Mouse (Mus musculus) small intestine, adult 2 months (tissue): ENCODE measurements around the gene Arid5a. TPM values are rescaled to one million over a fixed set of nuclear protein-coding genes. Genes with fewer than 3 reads are reported as not detected.

ENCODE experiments used
- H3K27ac ChIP-seq: fragments of 200-500 bp; 2 replicates; pipeline ENCODE4 v1.5.1; 2012; ENCODE audit warnings: low read depth, low read length, control low read depth, inconsistent platforms; ENCODE audit not compliant: insufficient read depth
- H3K27me3 ChIP-seq: fragments of 200-500 bp; 2 replicates; pipeline ENCODE4 v1.6.1; 2012; ENCODE audit warnings: mild to moderate bottlenecking, moderate library complexity, low read length, inconsistent platforms; ENCODE audit not compliant: control insufficient read depth, insufficient read depth
- H3K36me3 ChIP-seq: fragments of 200-500 bp; 2 replicates; pipeline ENCODE4 v1.6.1; 2012; ENCODE audit warnings: mild to moderate bottlenecking, low read length, control low read depth, inconsistent platforms; ENCODE audit not compliant: control insufficient read depth, insufficient read depth
- H3K4me1 ChIP-seq: fragments of 200-500 bp; 2 replicates; pipeline ENCODE4 v1.6.1; 2012; ENCODE audit warnings: low read length, inconsistent platforms, mixed read lengths; ENCODE audit not compliant: control insufficient read depth, insufficient read depth, insufficient read length
- H3K4me3 ChIP-seq: fragments of 200-500 bp; 2 replicates; pipeline ENCODE4 v1.5.1; 2012; ENCODE audit warnings: low read depth, mild to moderate bottlenecking, control low read depth, inconsistent platforms, low read length, moderate library complexity
- CTCF ChIP-seq: fragments of 200-500 bp; IDR thresholded peaks from 2 replicates; pipeline ENCODE4 v1.5.1; 2012; ENCODE audit warnings: low read depth, mild to moderate bottlenecking, control low read depth, inconsistent platforms, low read length, moderate library complexity, mixed read lengths; ENCODE audit not compliant: insufficient replicate concordance, insufficient read length; ENCODE audit errors: extremely low read depth
- POLR2A ChIP-seq: fragments of 200-500 bp; IDR thresholded peaks from 2 replicates; pipeline ENCODE4 v1.6.1; 2012; ENCODE audit warnings: low read depth, mild to moderate bottlenecking, control low read depth, inconsistent platforms, low read length, moderate library complexity
- WGBS: fragments of 180-500 bp; shearing (Covaris S2); methylation state at CpG from one replicate; pipeline ENCODE4 v1.1.7; 2018; 5-methylcytosine and 5-hydroxymethylcytosine counted together
- polyA plus RNA-seq: library from polyadenylated mRNA; depleted of rRNA; stranded (reverse); fragments of >200 nt; gene quantifications from 2 replicates; pipeline ENCODE4 v1.2.3, GENCODE M21; 2012

Gene Arid5a
- polyA plus RNA-seq, 1 experiment, result 11.1 TPM

DNA sequence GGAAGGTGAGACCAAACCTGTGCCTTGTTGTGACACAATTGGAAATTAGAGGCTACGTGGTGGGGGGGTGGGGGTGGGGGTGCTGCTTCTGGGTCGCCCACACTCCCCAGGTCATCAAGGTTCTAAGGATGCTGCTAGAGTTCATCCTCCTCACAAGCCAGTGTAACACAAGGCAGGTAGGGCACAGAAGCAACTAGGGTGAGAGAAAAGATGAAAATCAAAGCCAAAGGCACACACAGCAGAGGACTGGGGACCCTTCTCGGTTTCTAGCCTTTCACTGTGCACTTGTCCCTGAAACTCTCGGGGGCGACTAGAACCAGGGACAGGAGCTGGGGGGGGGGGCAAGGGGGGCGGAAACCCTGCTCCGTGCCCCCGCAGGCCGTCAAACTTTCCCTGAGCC, 4.6 kb upstream of the Arid5a start:
- 14% methylated on average over 9 of the region's 9 CpGs for WGBS
- no peaks in the 10 kb centered on the region; the same call in none of the 2 replicates for H3K4me1 ChIP-seq
- H3K36me3 ChIP-seq, result no peaks in the 10 kb centered on the region
- peak overlapping the region; percentile 33 for H3K4me3 ChIP-seq
- TF ChIP-seq CTCF, result no peak
- no peak for TF ChIP-seq POLR2A
- no peak overlapping the region for H3K27ac ChIP-seq
- peaks cover 5% of the 10 kb centered on the region for H3K27me3 ChIP-seq

DNA sequence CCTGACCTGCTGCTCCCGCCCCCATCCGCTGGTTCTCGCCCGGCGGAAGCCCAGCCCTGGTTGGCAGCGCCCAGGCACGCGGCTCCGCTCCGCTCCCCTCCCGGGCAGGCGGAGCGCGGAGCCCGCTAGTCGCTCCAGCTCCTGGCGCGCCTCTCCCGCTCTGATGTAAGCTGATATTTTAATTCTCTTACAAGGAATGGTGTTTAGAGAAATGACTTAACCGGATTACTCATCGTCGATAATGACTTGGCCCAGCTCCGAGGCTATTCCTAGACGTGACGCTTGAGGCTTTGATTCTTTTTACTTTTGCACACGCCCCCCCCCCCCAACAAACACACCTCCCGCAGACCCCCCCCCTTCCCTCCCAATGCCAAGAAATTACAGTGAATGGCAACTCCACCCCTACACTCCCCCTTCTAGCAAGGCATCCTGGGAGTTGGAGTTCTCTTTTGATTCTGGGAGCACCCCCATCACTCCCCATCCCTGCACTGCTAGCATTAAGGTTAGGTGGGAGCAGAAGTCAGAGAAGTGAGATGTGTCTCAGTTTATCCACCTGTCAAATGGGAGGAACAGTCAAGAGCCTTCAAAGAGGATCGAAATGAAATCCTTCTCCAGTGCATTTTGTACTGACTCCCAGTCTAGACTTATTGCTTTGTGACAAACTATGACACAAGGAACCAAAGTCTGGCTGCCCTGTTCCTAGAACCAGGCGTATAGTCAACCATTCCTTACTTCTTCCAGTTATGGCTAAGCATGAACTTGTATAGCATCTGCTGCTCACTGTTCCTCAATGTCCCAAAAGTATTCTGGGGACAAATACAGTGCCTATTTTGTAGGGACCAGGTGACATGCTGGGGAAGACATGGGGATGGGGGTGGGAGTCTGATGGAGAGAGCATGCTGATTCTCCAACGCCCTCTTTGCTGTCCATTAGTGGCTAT, 3.9 kb upstream of the Arid5a start:
- H3K27ac ChIP-seq, result no peak overlapping the region
- peaks cover 5% of the 10 kb centered on the region for H3K27me3 ChIP-seq
- no peaks in the 10 kb centered on the region for H3K36me3 ChIP-seq
- TF ChIP-seq POLR2A (no peak), CTCF (no peak)
- peak overlapping the region; percentile 33 for H3K4me3 ChIP-seq
- 9% methylated on average over 30 of the region's 30 CpGs for WGBS
- peaks cover 2% of the 10 kb centered on the region for H3K4me1 ChIP-seq

DNA sequence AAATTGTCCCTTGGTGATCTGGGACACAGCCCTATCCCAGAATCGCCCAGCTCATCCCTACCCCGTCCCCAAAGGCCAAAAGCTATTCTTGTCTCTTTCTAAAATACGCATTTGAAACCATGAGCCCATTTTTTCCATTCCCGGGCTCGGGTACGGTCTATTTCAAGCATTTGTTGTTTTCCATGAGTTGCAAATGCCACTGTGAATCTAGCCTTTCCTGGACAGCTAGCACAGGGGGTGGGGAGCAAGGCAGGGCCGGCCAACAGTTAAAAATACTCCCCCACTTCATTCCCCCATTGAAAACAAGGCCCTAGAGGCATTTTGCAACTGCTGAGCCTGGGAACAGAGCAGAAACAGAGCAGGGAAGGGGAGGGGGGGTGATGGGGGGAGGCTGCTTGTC, 2.8 kb upstream of the Arid5a start:
- WGBS, result 66% methylated on average over 7 of the region's 7 CpGs
- no peaks in the 10 kb centered on the region for H3K36me3 ChIP-seq
- peaks cover 5% of the 10 kb centered on the region for H3K27me3 ChIP-seq
- no peak overlapping the region; the same call in 1 of the 2 replicates for H3K27ac ChIP-seq
- H3K4me1 ChIP-seq, result peaks cover 10% of the 10 kb centered on the region
- H3K4me3 ChIP-seq, result no peak overlapping the region
- no peak for TF ChIP-seq CTCF
- no peak for TF ChIP-seq POLR2A

GRCm38 (mm10) chr1:36306120-36306519, 1.4 kb upstream of the Arid5a start:
- peaks cover 5% of the 10 kb centered on the region for H3K27me3 ChIP-seq
- H3K4me1 ChIP-seq, result peaks cover 12% of the 10 kb centered on the region
- H3K27ac ChIP-seq, result no peak overlapping the region
- H3K4me3 ChIP-seq, result no peak overlapping the region
- TF ChIP-seq POLR2A, result no peak
- no peak for TF ChIP-seq CTCF
- H3K36me3 ChIP-seq, result no peaks in the 10 kb centered on the region
- WGBS, result 70% methylated on average over 6 of the region's 6 CpGs

DNA sequence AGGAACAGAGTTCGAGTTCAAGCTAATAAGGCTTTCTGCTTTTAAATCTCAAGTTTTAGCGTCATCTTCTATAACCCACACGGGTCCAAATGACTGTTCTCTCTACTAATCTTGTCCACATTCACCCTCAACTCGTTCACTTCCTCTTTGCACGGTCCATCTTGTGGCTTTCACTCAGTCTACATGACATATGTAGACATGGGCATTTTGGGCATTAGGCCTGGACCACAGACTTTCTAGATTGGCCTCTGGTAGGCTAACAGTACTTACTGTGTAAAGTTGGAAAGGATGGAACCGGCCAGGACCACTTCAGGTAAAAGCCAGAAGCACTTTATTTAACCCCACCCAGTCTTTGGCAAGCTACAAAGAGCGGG, 425 bp upstream of the Arid5a start:
- Histone ChIP-seq H3K36me3 (no peaks in the 10 kb centered on the region), H3K27me3 (peaks cover 5% of the 10 kb centered on the region), H3K4me3 (no peak overlapping the region), H3K27ac (no peak overlapping the region), H3K4me1 (peaks cover 13% of the 10 kb centered on the region)
- no peak for TF ChIP-seq POLR2A
- no peak for TF ChIP-seq CTCF
- WGBS, result 60% methylated on average over 7 of the region's 7 CpGs

GRCm38 (mm10) chr1:36308451-36308901, 943 bp downstream of the Arid5a start:
- TF ChIP-seq POLR2A, result no peak
- Histone ChIP-seq H3K27me3 (no peaks in the 10 kb centered on the region), H3K27ac (peak overlapping the region; percentile 57; the same call in 1 of the 2 replicates), H3K4me1 (peaks cover 13% of the 10 kb centered on the region), H3K4me3 (peak overlapping the region; percentile 68), H3K36me3 (no peaks in the 10 kb centered on the region)
- 8% methylated on average over 12 of the region's 12 CpGs for WGBS

- Histone ChIP-seq H3K4me3 (peak overlapping the region; percentile 41), H3K36me3 (no peaks in the 10 kb centered on the region), H3K27ac (no peak overlapping the region), H3K27me3 (no peaks in the 10 kb centered on the region), H3K4me1 (peaks cover 13% of the 10 kb centered on the region)
- TF ChIP-seq CTCF, result no peak
- TF ChIP-seq POLR2A, result no peak
- 63% methylated on average over 9 of the region's 9 CpGs for WGBS
Measured at GRCm38 (mm10) chr1:36308966-36309475, 1.5 kb downstream of the Arid5a start.

DNA sequence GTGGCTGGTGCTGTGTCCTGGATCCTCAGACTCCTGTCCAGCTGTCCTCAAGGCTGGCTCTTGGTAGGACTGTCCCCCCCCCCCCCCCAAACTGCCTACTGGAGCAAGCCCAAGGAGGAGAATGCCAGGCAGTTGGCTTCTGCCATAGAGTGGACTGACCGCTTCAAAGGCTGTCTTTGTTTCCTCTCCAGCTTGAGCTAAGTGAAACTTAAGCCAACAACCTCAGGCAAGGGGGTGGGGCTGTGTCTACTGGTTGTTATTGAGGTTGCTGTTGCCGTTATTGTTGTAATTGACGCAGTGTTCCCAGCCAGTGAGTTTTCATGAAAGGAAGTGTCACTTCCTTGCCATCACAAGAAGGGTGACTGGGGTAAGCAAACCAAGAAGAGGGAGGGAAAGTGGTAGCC, 2.0 kb downstream of the Arid5a start:
- Histone ChIP-seq H3K4me1 (peaks cover 13% of the 10 kb centered on the region), H3K36me3 (no peaks in the 10 kb centered on the region), H3K27ac (no peak overlapping the region), H3K4me3 (peak overlapping the region; percentile 41), H3K27me3 (no peaks in the 10 kb centered on the region)
- TF ChIP-seq CTCF (no peak), POLR2A (no peak)
- WGBS, result 12% methylated on average over 3 of the region's 3 CpGs
